Mouse (Mus musculus): Measurements from ENCODE around the gene Hltf. TPM values are rescaled to one million over a fixed set of nuclear protein-coding genes. Genes with fewer than 3 reads are reported as not detected.

Hltf gene
- total RNA-seq, 2 experiments from 2014 or later, result 22.3 to 24.9 TPM

DNA sequence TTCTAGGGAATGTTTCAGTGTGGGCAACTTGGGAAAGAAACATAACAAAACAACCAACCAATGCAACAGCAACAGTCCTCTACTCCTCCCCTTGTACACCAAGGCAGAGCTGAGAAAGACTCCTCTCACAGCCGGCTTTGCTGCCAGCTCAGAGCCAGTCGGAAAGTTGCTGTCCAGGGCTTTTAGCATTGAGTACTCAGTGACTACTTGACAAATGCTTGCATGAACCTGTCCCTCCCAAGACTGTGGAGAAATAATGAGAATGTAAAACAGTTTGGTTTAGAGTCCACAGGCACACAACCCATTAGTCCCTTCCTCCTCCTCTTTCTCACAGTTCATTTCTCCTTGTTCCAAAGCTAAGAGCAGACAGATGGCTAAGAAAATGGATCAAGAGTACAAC, 86.8 kb downstream of the Hltf start:
- DNase-seq (ENCODE audit: low spot score in 2 of 2), result peak in 1 of 2 experiments; percentile 34

DNA sequence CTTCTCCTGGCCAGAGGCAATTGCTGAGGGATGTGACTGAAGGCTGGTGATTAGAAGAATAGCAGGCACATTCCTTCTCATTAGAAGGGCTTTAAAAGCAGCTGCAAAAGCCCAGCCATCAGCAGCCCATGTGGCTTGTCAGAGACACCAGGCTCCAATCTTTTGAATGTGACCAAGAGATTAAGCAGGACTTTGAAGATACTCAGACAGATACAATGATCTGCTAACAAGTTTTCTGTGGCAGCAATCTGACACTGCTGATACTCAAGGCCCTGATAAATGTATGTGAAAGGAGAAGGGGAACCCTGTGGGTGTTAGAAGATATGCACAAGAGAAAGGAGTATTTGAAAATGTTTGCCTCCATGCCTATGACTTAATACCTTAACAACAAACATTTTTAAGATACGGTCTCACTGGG, 88.1 kb downstream of the Hltf start:
- no peak for DNase-seq (ENCODE audit: low spot score in 2 of 2)

DNA sequence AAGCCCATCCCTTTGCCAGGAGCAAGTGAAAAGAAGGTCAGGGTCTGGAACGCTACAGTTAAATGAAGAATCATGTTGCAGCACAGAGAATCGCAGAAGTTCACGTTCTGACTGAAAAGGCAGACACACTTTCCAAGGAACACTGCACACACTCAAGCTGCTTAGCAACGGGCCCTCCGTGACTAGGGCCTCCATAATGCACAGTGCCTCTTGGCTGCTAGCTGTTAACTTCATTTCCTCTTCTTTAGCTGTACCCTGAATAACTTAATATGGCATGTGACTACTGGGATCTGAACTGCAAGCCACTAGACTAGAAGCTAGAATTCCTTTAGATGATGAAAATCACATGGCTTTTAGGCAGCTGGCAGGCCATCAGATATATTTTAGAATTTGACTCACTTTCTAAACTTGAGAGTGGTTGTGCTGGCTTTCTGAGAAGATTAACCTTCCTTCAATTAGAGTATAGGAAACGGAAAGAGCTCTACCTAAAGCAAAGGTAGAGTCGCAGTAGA, 89.3 kb downstream of the Hltf start:
- DNase-seq (ENCODE audit: low spot score in 2 of 2), result peak in 1 of 2 experiments; percentile 26

- DNase-seq (ENCODE audit: low spot score in 2 of 2), result no peak
These were observed 90.0 kb downstream of the Hltf start for GRCm38 (mm10) chr3:20147647-20148046.

DNA sequence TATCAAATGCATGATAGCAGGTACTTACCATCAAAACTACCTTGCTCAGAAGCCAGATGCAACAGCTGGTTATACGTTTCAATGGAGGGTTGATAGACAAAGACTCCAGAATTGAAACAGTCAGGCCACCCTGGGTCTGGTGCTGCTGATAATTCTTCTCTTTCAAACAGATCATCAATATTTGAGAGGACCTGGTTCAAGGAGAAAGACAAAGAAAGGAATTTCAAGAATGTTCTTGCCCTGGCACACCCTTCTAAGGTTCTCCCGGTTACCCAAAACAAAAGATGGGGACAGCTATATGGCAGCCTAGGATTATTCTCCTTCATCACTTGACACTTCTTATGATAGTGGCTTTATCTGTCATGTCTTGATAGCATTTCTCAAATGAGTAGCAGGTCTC, 92.9 kb downstream of the Hltf start:
- DNase-seq (ENCODE audit: low spot score in 2 of 2), result no peak

DNA sequence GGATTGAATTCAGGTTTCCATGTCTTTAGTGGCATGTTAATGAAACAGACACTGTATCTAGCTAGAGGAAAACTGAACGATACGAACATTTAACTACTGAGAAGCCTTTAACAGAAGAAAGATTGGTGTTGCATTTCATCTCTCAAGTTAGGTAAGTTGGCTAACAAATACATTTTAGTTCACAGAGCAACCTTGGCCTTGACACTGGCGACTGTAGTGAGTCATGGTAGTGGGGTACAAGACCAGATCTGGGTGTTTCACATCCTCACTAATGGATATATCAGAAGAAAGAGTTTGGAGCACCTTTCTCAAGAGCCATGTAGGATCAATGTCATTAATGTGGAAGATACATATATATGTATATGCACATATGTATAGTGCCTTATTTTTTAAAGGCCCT, 94.0 kb downstream of the Hltf start:
- DNase-seq (ENCODE audit: low spot score in 2 of 2), result no peak

DNA sequence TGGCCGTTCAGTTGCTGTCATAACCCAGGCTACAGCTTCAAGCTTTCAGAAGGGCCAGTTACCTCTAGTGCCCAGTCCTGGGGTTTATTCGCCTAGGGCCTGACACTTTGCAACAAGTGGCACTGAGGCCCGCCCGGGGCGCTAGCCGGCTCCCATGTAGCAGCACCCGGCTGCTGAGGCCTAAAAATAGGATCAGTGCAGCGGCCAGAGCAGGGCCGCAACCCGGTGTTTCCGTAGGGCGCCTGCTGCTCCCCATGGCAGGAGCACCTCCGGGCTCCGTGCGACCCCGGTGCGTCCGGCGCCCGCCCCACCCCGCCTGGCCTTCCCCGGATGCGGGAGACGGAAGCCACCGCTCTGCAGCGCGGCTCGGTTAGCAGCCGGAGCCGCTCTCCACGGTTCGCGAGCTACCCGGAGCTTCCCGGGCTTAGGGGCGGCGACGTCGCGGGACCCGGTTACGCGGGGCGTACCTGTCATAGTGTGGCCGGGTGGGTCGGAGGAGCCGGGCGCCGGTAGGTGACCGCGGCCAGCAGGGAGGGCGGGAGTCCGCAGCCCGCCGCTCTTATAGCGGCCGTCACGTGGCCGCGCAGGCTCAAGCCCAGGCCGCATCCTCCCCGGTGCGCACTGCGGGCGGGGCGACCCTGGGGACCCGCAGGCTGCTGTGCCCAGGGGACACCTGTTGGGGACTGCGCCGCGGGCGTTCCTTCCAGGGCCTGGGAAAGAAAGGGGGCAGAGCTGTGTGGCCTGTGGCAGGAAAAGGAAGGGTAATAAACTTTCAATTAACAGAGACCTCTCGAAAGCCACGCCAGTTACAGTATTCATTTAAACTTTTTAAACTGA, 97.1 kb downstream of the Hltf start, which contains the start of gene Gyg:
Gyg (minus strand) TSS at position 787 of the 837 bp plus-strand sequence.
- peak in 1 of 2 experiments; percentile 54 for DNase-seq (ENCODE audit: low spot score in 2 of 2)

- DNase-seq (ENCODE audit: low spot score in 2 of 2), result no peak
These were observed 97.9 kb downstream of the Hltf start for GRCm38 (mm10) chr3:20155476-20155875.

- DNase-seq (ENCODE audit: low spot score in 2 of 2), result no peak
These were observed 109.9 kb downstream of the Hltf start for GRCm38 (mm10) chr3:20167487-20167886.

Other genes starting within 250 kb of the Hltf start
- 1 to 10 TPM; 7.3 to 9.6 TPM for gene Cp, start 100.8 kb upstream of the Hltf start, total RNA-seq (2021)
- gene Hps3, start 22.5 kb upstream of the Hltf start, total RNA-seq (2021), result 10 to 100 TPM; 17.9 to 18.2 TPM
- gene Gyg, start 97.5 kb downstream of the Hltf start, total RNA-seq (2021), result 10 to 100 TPM; 43.2 to 46.7 TPM
- not detected for gene Cpa3, start 184.4 kb downstream of the Hltf start, total RNA-seq (2021)
- gene Cpb1, start 217.9 kb downstream of the Hltf start, total RNA-seq (2021), result under 1 TPM in 1 of 2 experiments, not detected in 1; 0.13 TPM

Data from layer of hippocampus, adult 18-20 months (tissue).